Mouse (Mus musculus): ENCODE results near the gene Grxcr1.

GRCm38 (mm10) chr5:68002611-68003010 is 29.0 kb upstream of the Grxcr1 start:
- TF ChIP-seq CTCF (IDR thresholded peaks at IDR 0.05; ENCODE audit: borderline replicate concordance, insufficient read depth, low read length) (no peak), POLR2A (IDR thresholded peaks at IDR 0.05; ENCODE audit: low read depth, low read length) (no peak)

Measured in embryonic fibroblast, embryonic 13.5 days (primary cell).